ENCODE assay signal across 27 mouse cellular contexts in the genomic region with DNA sequence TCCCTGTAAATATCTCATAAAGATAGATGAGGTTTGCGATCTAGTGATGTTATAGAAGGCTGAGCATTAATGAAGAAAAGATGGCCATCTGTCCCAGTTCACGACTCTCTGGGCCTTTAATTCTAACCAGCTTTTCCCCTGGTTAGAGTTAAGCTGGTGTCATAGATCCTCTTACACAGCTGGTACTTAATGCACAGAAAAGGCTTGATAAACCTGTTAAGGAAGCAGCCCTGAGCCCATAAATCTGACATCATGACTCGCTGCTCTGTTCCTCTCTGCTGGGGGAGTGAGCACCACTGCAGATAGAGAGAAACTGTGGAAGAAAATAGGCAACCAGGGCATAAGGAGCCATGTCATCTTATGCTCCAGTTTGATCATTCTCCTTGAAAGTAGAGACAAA.
DNase-seq lines count a peak whose midpoint lies in the region; ATAC-seq and TF ChIP-seq lines count a peak whose summit lies in the region.
"Had no signal": no experiment of that assay in that cellular context is flagged by ENCODE, and none has a peak within 500 bp of the region (broad histone marks: within the 10 kb centered on the region; RNA-seq: fewer than 3 reads in every experiment).

No protein-coding gene starts in this region.

- 29% methylated on average over 3 of the region's 3 CpGs for WGBS in kidney, embryonic 15.5 days

- DNase-seq in kidney, postnatal 14 days: no peak
- DNase-seq in MEL (ENCODE audit: low read depth, low spot score): no peak
- DNase-seq in embryo, embryonic 11 days: peak; percentile 51
- peak; percentile 74 for DNase-seq in retina, postnatal 1 day
- no peak for DNase-seq in gastrocnemius, postnatal 10 days
- DNase-seq: adrenal gland, postnatal 36 days; cerebellum, adult 18-20 months; cerebellum, postnatal 10 days; gastrocnemius, postnatal 14 days; heart, postnatal 14 days; kidney, adult 18-20 months; layer of hippocampus, adult 9-11 months; lung, embryonic 14.5 days; lung, postnatal 14 days; thymus, adult 2 months; thymus, postnatal 36 days had no signal

- H3K79me2 ChIP-seq in MEL (ENCODE audit: control insufficient read depth, insufficient read depth, low read length, poor library complexity): no peaks in the 10 kb centered on the region; the same call in 1 of the 2 replicates

- no peak for TF ChIP-seq RAD21 in MEL (IDR thresholded peaks at IDR 0.05; ENCODE audit: low read depth, low read length)

- no peak overlapping the region for H3K27ac ChIP-seq in kidney, embryonic 15.5 days
- no peak overlapping the region for H3K27ac ChIP-seq in MEL (ENCODE audit: control insufficient read depth, low read depth, low read length)
- H3K27ac ChIP-seq: hindbrain, embryonic 10.5 days; hindbrain, embryonic 15.5 days; liver, embryonic 15.5 days; midbrain, embryonic 12.5 days; neural tube, embryonic 13.5 days had no signal

- TF ChIP-seq POLR2A in MEL (IDR thresholded peaks at IDR 0.05; ENCODE audit: control insufficient read depth in 1 of 2, insufficient read depth in 1 of 2, low read depth in 1 of 2, low read length in 2 of 2, poor library complexity in 1 of 2): no peak

- H3K27me3 ChIP-seq in kidney, embryonic 15.5 days: no peaks in the 10 kb centered on the region
- H3K27me3 ChIP-seq in MEL (ENCODE audit: control insufficient read depth in 1 of 2, insufficient read depth in 2 of 2, low read length in 2 of 2): no peaks in the 10 kb centered on the region
- H3K27me3 ChIP-seq: hindbrain, embryonic 15.5 days; liver, embryonic 15.5 days; midbrain, embryonic 12.5 days; neural tube, embryonic 13.5 days had no signal

- peak; percentile 67 for ATAC-seq in kidney, embryonic 15.5 days (replicated peaks; ENCODE audit: low FRiP score)
- ATAC-seq in megakaryocyte-erythroid progenitor cell, adult 5-6 weeks (replicated peaks; ENCODE audit: low FRiP score, low TSS enrichment, poor library complexity, severe bottlenecking): no peak
- ATAC-seq: CD4-positive, CD25-positive, alpha-beta regulatory T cell, adult 4 months; forebrain, embryonic 16.5 days had no signal

- no peak overlapping the region for H3K4me2 ChIP-seq in kidney, embryonic 15.5 days
- H3K4me2 ChIP-seq: hindbrain, embryonic 15.5 days; liver, embryonic 15.5 days; lung, embryonic 14.5 days; midbrain, embryonic 12.5 days; neural tube, embryonic 13.5 days had no signal

- no peaks in the 10 kb centered on the region for H3K36me3 ChIP-seq in kidney, embryonic 15.5 days
- peaks cover 0 to 8% of the 10 kb centered on the region in 2 experiments; a peak in 2 of 4 replicates for H3K36me3 ChIP-seq in MEL (ENCODE audit: control insufficient read depth in 1 of 2, insufficient read depth in 2 of 2, low read length in 2 of 2)
- H3K36me3 ChIP-seq: hindbrain, embryonic 10.5 days; hindbrain, embryonic 15.5 days; liver, embryonic 15.5 days; midbrain, embryonic 12.5 days; neural tube, embryonic 13.5 days had no signal

- H3K4me1 ChIP-seq in kidney, embryonic 15.5 days: no peaks in the 10 kb centered on the region
- H3K4me1 ChIP-seq in MEL (ENCODE audit: control insufficient read depth in 1 of 2, insufficient read depth in 2 of 2, low read length in 2 of 2): no peaks in the 10 kb centered on the region
- H3K4me1 ChIP-seq: hindbrain, embryonic 10.5 days; hindbrain, embryonic 15.5 days; liver, embryonic 15.5 days; midbrain, embryonic 12.5 days had no signal

- no peak overlapping the region for H3K9ac ChIP-seq in kidney, embryonic 15.5 days
- H3K9ac ChIP-seq in MEL (ENCODE audit: control insufficient read depth, low read depth, low read length, poor library complexity, severe bottlenecking): no peak overlapping the region
- H3K9ac ChIP-seq: hindbrain, embryonic 15.5 days; liver, embryonic 15.5 days; lung, embryonic 14.5 days; midbrain, embryonic 12.5 days; neural tube, embryonic 13.5 days had no signal

- no peaks in the 10 kb centered on the region for H3K9me3 ChIP-seq in kidney, embryonic 15.5 days (replicated peaks)
- no peaks in the 10 kb centered on the region for H3K9me3 ChIP-seq in MEL (replicated peaks; ENCODE audit: insufficient read depth, low read length)
- H3K9me3 ChIP-seq: hindbrain, embryonic 10.5 days; hindbrain, embryonic 15.5 days; liver, embryonic 15.5 days; midbrain, embryonic 12.5 days; neural tube, embryonic 13.5 days had no signal

- TF ChIP-seq CTCF in MEL (IDR thresholded peaks at IDR 0.05 in 2 of 3, conservative IDR thresholded peaks at IDR 0.05 in 1 of 3; ENCODE audit: control insufficient read depth in 1 of 3, insufficient read depth in 1 of 3, low read depth in 2 of 3, low read length in 3 of 3, poor library complexity in 1 of 3, severe bottlenecking in 1 of 3): no peak

- H3K4me3 ChIP-seq in kidney, embryonic 15.5 days (replicated peaks): no peak overlapping the region
- no peak overlapping the region for H3K4me3 ChIP-seq in MEL (ENCODE audit: control insufficient read depth in 1 of 2, insufficient read depth in 1 of 2, low read depth in 2 of 2, low read length in 2 of 2)
- H3K4me3 ChIP-seq: erythroblast, embryonic 14.5 days; hindbrain, embryonic 10.5 days; hindbrain, embryonic 15.5 days; liver, embryonic 15.5 days; midbrain, embryonic 12.5 days; myocyte; neural tube, embryonic 13.5 days had no signal

- no peak for TF ChIP-seq EP300 in MEL (IDR thresholded peaks at IDR 0.05; ENCODE audit: low read depth in 1 of 2, low read length in 2 of 2)

TF ChIP-seq in MEL, 35 proteins besides CTCF, POLR2A, EP300 and RAD21:
- TF ChIP-seq RCOR1 (IDR thresholded peaks at IDR 0.05; ENCODE audit: low read depth, low read length) (no peak), ZMIZ1 (IDR thresholded peaks at IDR 0.05; ENCODE audit: low read depth, low read length) (0 out of 2 replicates have a peak, but pooled peaks have one; percentile 5), ZKSCAN1 (IDR thresholded peaks at IDR 0.05; ENCODE audit: low read depth, low read length) (no peak), BHLHE40 (IDR thresholded peaks at IDR 0.05; ENCODE audit: borderline replicate concordance, low read depth, low read length) (no peak)
TF ChIP-seq in MEL: peak in this region for 1.

Comparison
In these comparisons a context has a peak if more than half of its experiments do, and no peak if none do; other contexts are left out.
1. DNase-seq: peak in embryo, embryonic 11 days (single experiment) and retina, postnatal 1 day (single experiment); none in kidney, postnatal 14 days (single experiment), MEL (single experiment) and gastrocnemius, postnatal 10 days (single experiment).